Mouse (Mus musculus) spleen, postnatal 4 days (tissue): ENCODE results near the gene Pthlh.
"Not testable (repeated sequence)": the region's sequence is repeated elsewhere in the genome, so short reads cannot be mapped to it uniquely, and the experiment has no call there.

Experiments
- DNase-seq, 2 experiments: peaks; one replicate each; pipeline ENCODE4 v3.0.0; 2022; ENCODE audit warnings: low spot score in 2 of 2

Pthlh gene

GRCm38 (mm10) chr6:147263587-147264565, at the start of gene Pthlh:
Gene Pthlh, minus strand, starts transcription at chr6:147264183.
- no peak for DNase-seq

GRCm38 (mm10) chr6:147313331-147313730, 49.3 kb upstream of the Pthlh start:
- DNase-seq = no peak

- no peak for DNase-seq
These were observed 46.5 kb upstream of the Pthlh start for GRCm38 (mm10) chr6:147310435-147310978.

GRCm38 (mm10) chr6:147310035-147310434, 46.1 kb upstream of the Pthlh start:
- DNase-seq = no peak

GRCm38 (mm10) chr6:147304236-147304635, 40.3 kb upstream of the Pthlh start:
- DNase-seq = not testable (repeated sequence)

GRCm38 (mm10) chr6:147299607-147300006, 35.6 kb upstream of the Pthlh start:
- no peak for DNase-seq

- no peak for DNase-seq
These were observed 15.3 kb upstream of the Pthlh start for GRCm38 (mm10) chr6:147279309-147279708.

- no peak for DNase-seq
These were observed 4.3 kb upstream of the Pthlh start for GRCm38 (mm10) chr6:147268143-147268790.

- DNase-seq = no peak
These were observed 2.5 kb upstream of the Pthlh start for GRCm38 (mm10) chr6:147266466-147266865.

GRCm38 (mm10) chr6:147263178-147263577, 805 bp downstream of the Pthlh start:
- no peak for DNase-seq

GRCm38 (mm10) chr6:147261616-147262015, 2.4 kb downstream of the Pthlh start:
- DNase-seq = no peak

- DNase-seq = no peak
These were observed 3.2 kb downstream of the Pthlh start for GRCm38 (mm10) chr6:147260766-147261165.

- DNase-seq = no peak
These were observed 16.2 kb downstream of the Pthlh start for GRCm38 (mm10) chr6:147247782-147248181.

- no peak for DNase-seq
These were observed 19.7 kb downstream of the Pthlh start for GRCm38 (mm10) chr6:147244294-147244693.

- no peak for DNase-seq
These were observed 20.3 kb downstream of the Pthlh start for GRCm38 (mm10) chr6:147243655-147244054.

GRCm38 (mm10) chr6:147241541-147241940, 22.4 kb downstream of the Pthlh start:
- no peak for DNase-seq

- DNase-seq = no peak
These were observed 23.7 kb downstream of the Pthlh start for GRCm38 (mm10) chr6:147240203-147240804.

GRCm38 (mm10) chr6:147226696-147227095, 37.3 kb downstream of the Pthlh start:
- no peak for DNase-seq

- DNase-seq = no peak
These were observed 44.9 kb downstream of the Pthlh start for GRCm38 (mm10) chr6:147219099-147219498.

GRCm38 (mm10) chr6:147216156-147216555, 47.8 kb downstream of the Pthlh start:
- DNase-seq = no peak

GRCm38 (mm10) chr6:147207821-147208330, 56.1 kb downstream of the Pthlh start:
- no peak for DNase-seq
